Mouse (Mus musculus) liver, embryonic 11.5 days (tissue): ENCODE data around the gene L3mbtl3. TPM values are rescaled to one million over a fixed set of nuclear protein-coding genes. Genes with fewer than 3 reads are reported as not detected.

Experiments used
- microRNA-seq: library from miRNA; unstranded; fragments of <30 nt; microRNA quantifications from one replicate; pipeline ENCODE4, GENCODE M21; 2017; ENCODE audit warnings: borderline number of aligned reads
- polyA plus RNA-seq: library from polyadenylated mRNA; unstranded; fragments of >200 nt; fragmentation: Nextera tagmentation; extraction: Ambion mirVana; gene quantifications from 2 replicates; pipeline ENCODE4 v1.2.1, GENCODE M21; 2014

The L3mbtl3 gene
- polyA plus RNA-seq, 1 experiment from 2014 or later = 9.5 TPM

Small RNA genes lying within 50 kb of the gene (microRNA-seq; reads per million reads assigned to microRNA genes)
- gene Gm27754 = not detected

Other genes starting within 250 kb of the L3mbtl3 start
- gene Samd3, start 146.3 kb downstream of the L3mbtl3 start, polyA plus RNA-seq = not detected in 2 replicates